Mouse (Mus musculus): ENCODE results near the gene Aloxe3. TPM values are rescaled to one million over a fixed set of nuclear protein-coding genes. Genes with fewer than 3 reads are reported as not detected.

The Aloxe3 gene
- polyA plus RNA-seq, 1 experiment from 2014 or later = 0.17 TPM

- H3K9me3 ChIP-seq (ENCODE audit: low read depth, low read length) = no peaks in the 10 kb centered on the region
- no peak within 1 kb of the TSS for H3K9ac ChIP-seq
- peak; percentile 57 for DNase-seq
- no peaks in the 10 kb centered on the region for H3K36me3 ChIP-seq (ENCODE audit: insufficient read depth)
- peaks cover 20% of the 10 kb centered on the region for H3K27me3 ChIP-seq (ENCODE audit: insufficient read depth, low read length)
- WGBS = 2% methylated on average over 18 of the region's 18 CpGs
- H3K4me2 ChIP-seq = peak within 1 kb of the TSS; percentile 12; the same call in 1 of the 2 replicates
- TF ChIP-seq CTCF (IDR thresholded peaks at IDR 0.05; ENCODE audit: low read depth) = no peak
- no peaks in the 10 kb centered on the region for H3K4me1 ChIP-seq (ENCODE audit: insufficient read depth)
- H3K4me3 ChIP-seq (ENCODE audit: low read depth, low read length) = no peak within 1 kb of the TSS
- ATAC-seq (ENCODE audit: insufficient read depth) = no peak
- no peak within 1 kb of the TSS for H3K27ac ChIP-seq (ENCODE audit: low read depth)
Observed at GRCm38 (mm10) chr11:69156800-69157199, 31.1 kb downstream of the Aloxe3 start, which contains the start of gene Alox12b. Gene Alox12b, plus strand, starts transcription at chr11:69156989.

GRCm38 (mm10) chr11:69169313-69169712 lies 43.6 kb downstream of the Aloxe3 start:
- H3K4me1 ChIP-seq (ENCODE audit: insufficient read depth) = no peaks in the 10 kb centered on the region
- DNase-seq (peak; percentile 22), ATAC-seq (ENCODE audit: insufficient read depth) (no peak)
- H3K4me3 ChIP-seq (ENCODE audit: low read depth, low read length) = no peak overlapping the region
- no peak overlapping the region for H3K27ac ChIP-seq (ENCODE audit: low read depth)
- H3K9me3 ChIP-seq (ENCODE audit: low read depth, low read length) = no peaks in the 10 kb centered on the region
- no peak overlapping the region for H3K9ac ChIP-seq
- 70% methylated on average over 12 of the region's 12 CpGs for WGBS
- H3K36me3 ChIP-seq (ENCODE audit: insufficient read depth) = no peaks in the 10 kb centered on the region
- no peak for TF ChIP-seq CTCF (IDR thresholded peaks at IDR 0.05; ENCODE audit: low read depth)
- H3K4me2 ChIP-seq = no peak overlapping the region
- no peaks in the 10 kb centered on the region for H3K27me3 ChIP-seq (ENCODE audit: insufficient read depth, low read length)

- Histone ChIP-seq H3K4me2 (no peak overlapping the region), H3K9ac (no peak overlapping the region), H3K27ac (ENCODE audit: low read depth) (no peak overlapping the region), H3K4me1 (ENCODE audit: insufficient read depth) (no peaks in the 10 kb centered on the region), H3K9me3 (ENCODE audit: low read depth, low read length) (no peaks in the 10 kb centered on the region), H3K36me3 (ENCODE audit: insufficient read depth) (no peaks in the 10 kb centered on the region), H3K27me3 (ENCODE audit: insufficient read depth, low read length) (no peaks in the 10 kb centered on the region), H3K4me3 (ENCODE audit: low read depth, low read length) (no peak overlapping the region)
- 22% methylated on average over 7 of the region's 7 CpGs for WGBS
- peak; percentile 84 for DNase-seq
- ATAC-seq (ENCODE audit: insufficient read depth) = peak; percentile 74; the same call in 1 of the 2 replicates
- TF ChIP-seq CTCF (IDR thresholded peaks at IDR 0.05; ENCODE audit: low read depth) = peak; percentile 89
Observed at GRCm38 (mm10) chr11:69171626-69172025, 45.9 kb downstream of the Aloxe3 start.

GRCm38 (mm10) chr11:69172606-69173005 lies 46.9 kb downstream of the Aloxe3 start:
- WGBS = 75% methylated on average over 2 of the region's 2 CpGs
- Histone ChIP-seq H3K9ac (no peak overlapping the region), H3K36me3 (ENCODE audit: insufficient read depth) (no peaks in the 10 kb centered on the region), H3K27me3 (ENCODE audit: insufficient read depth, low read length) (no peaks in the 10 kb centered on the region), H3K9me3 (ENCODE audit: low read depth, low read length) (no peaks in the 10 kb centered on the region), H3K4me1 (ENCODE audit: insufficient read depth) (no peaks in the 10 kb centered on the region), H3K4me3 (ENCODE audit: low read depth, low read length) (no peak overlapping the region), H3K4me2 (no peak overlapping the region), H3K27ac (ENCODE audit: low read depth) (no peak overlapping the region)
- DNase-seq (no peak), ATAC-seq (ENCODE audit: insufficient read depth) (no peak)
- TF ChIP-seq CTCF (IDR thresholded peaks at IDR 0.05; ENCODE audit: low read depth) = no peak

GRCm38 (mm10) chr11:69174722-69175121 lies 49.0 kb downstream of the Aloxe3 start:
- Histone ChIP-seq H3K9me3 (ENCODE audit: low read depth, low read length) (no peaks in the 10 kb centered on the region), H3K27me3 (ENCODE audit: insufficient read depth, low read length) (no peaks in the 10 kb centered on the region), H3K9ac (no peak overlapping the region), H3K27ac (ENCODE audit: low read depth) (no peak overlapping the region), H3K4me2 (no peak overlapping the region), H3K4me1 (ENCODE audit: insufficient read depth) (no peaks in the 10 kb centered on the region), H3K36me3 (ENCODE audit: insufficient read depth) (no peaks in the 10 kb centered on the region), H3K4me3 (ENCODE audit: low read depth, low read length) (no peak overlapping the region)
- ATAC-seq (ENCODE audit: insufficient read depth) = no peak
- WGBS = 78% methylated on average over 7 of the region's 7 CpGs
- TF ChIP-seq CTCF (IDR thresholded peaks at IDR 0.05; ENCODE audit: low read depth) = no peak
- no peak for DNase-seq

GRCm38 (mm10) chr11:69178525-69178924 lies 52.8 kb downstream of the Aloxe3 start:
- 69% methylated on average over 3 of the region's 3 CpGs for WGBS
- no peak for TF ChIP-seq CTCF (IDR thresholded peaks at IDR 0.05; ENCODE audit: low read depth)
- ATAC-seq (ENCODE audit: insufficient read depth) = no peak

GRCm38 (mm10) chr11:69179512-69179911 lies 53.8 kb downstream of the Aloxe3 start:
- Histone ChIP-seq H3K9me3 (ENCODE audit: low read depth, low read length) (no peaks in the 10 kb centered on the region), H3K4me1 (ENCODE audit: insufficient read depth) (no peaks in the 10 kb centered on the region), H3K9ac (no peak overlapping the region), H3K36me3 (ENCODE audit: insufficient read depth) (no peaks in the 10 kb centered on the region), H3K4me2 (no peak overlapping the region), H3K4me3 (ENCODE audit: low read depth, low read length) (no peak overlapping the region), H3K27me3 (ENCODE audit: insufficient read depth, low read length) (no peaks in the 10 kb centered on the region), H3K27ac (ENCODE audit: low read depth) (no peak overlapping the region)
- DNase-seq (no peak), ATAC-seq (ENCODE audit: insufficient read depth) (no peak)
- TF ChIP-seq CTCF (IDR thresholded peaks at IDR 0.05; ENCODE audit: low read depth) = no peak
- 42% methylated on average over 3 of the region's 3 CpGs for WGBS

More at GRCm38 (mm10) chr11:69178525-69178924, 52.8 kb downstream of the Aloxe3 start:
- Histone ChIP-seq H3K4me2 (no peak overlapping the region), H3K27ac (ENCODE audit: low read depth) (no peak overlapping the region), H3K4me1 (ENCODE audit: insufficient read depth) (no peaks in the 10 kb centered on the region), H3K36me3 (ENCODE audit: insufficient read depth) (no peaks in the 10 kb centered on the region), H3K27me3 (ENCODE audit: insufficient read depth, low read length) (no peaks in the 10 kb centered on the region), H3K9ac (no peak overlapping the region), H3K4me3 (ENCODE audit: low read depth, low read length) (no peak overlapping the region), H3K9me3 (ENCODE audit: low read depth, low read length) (no peaks in the 10 kb centered on the region)
- DNase-seq = no peak

GRCm38 (mm10) chr11:69180120-69180519 lies 54.4 kb downstream of the Aloxe3 start:
- DNase-seq (no peak), ATAC-seq (ENCODE audit: insufficient read depth) (no peak)
- WGBS = 75% methylated on average over 4 of the region's 4 CpGs
- Histone ChIP-seq H3K4me1 (ENCODE audit: insufficient read depth) (no peaks in the 10 kb centered on the region), H3K4me3 (ENCODE audit: low read depth, low read length) (no peak overlapping the region), H3K27me3 (ENCODE audit: insufficient read depth, low read length) (no peaks in the 10 kb centered on the region), H3K9me3 (ENCODE audit: low read depth, low read length) (no peaks in the 10 kb centered on the region), H3K4me2 (no peak overlapping the region), H3K9ac (no peak overlapping the region), H3K36me3 (ENCODE audit: insufficient read depth) (no peaks in the 10 kb centered on the region), H3K27ac (ENCODE audit: low read depth) (no peak overlapping the region)
- no peak for TF ChIP-seq CTCF (IDR thresholded peaks at IDR 0.05; ENCODE audit: low read depth)

Measured in lung, embryonic 14.5 days (tissue).